ENCODE assay signal across 9 mouse cellular contexts in the genomic region with DNA sequence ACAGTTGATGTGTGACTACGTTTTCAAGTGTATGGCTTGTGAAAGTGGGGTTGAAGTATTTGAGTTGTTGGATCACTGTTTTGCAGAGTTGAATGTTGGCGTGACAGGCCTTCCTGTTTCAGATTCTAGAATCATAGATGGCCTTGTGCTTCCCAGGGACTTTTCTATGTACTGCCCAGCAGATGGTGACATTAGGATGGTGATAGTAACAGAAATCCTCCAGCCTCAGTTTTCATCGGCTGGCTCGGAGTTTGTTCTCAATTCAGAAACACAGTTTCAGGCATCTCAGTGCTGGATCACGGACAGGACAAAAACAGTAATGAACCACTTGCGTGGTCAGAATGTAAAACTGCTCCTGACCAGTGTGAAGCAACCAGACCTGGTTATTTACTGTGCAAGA. TPM values are rescaled to one million over a fixed set of nuclear protein-coding genes. Genes with fewer than 3 reads are reported as not detected.
DNase-seq lines count a peak whose midpoint lies in the region; ATAC-seq and TF ChIP-seq lines count a peak whose summit lies in the region.
"Had no signal": no experiment of that assay in that cellular context is flagged by ENCODE, and none has a peak within 500 bp of the region (broad histone marks: within the 10 kb centered on the region; RNA-seq: fewer than 3 reads in every experiment).

No protein-coding gene starts in this region.

- H3K4me3 ChIP-seq in heart, embryonic 10.5 days, result no peak overlapping the region
- no peak overlapping the region for H3K4me3 ChIP-seq in heart, adult 2 months
- H3K4me3 ChIP-seq in neural tube, embryonic 12.5 days, result no peak overlapping the region
- H3K4me3 ChIP-seq in forebrain, embryonic 15.5 days, result peak overlapping the region; percentile 71; the same call in 1 of the 2 replicates
- H3K4me3 ChIP-seq in intestine, embryonic 15.5 days (replicated peaks), result no peak overlapping the region

- TF ChIP-seq EP300 in heart, adult 2 months (IDR thresholded peaks at IDR 0.05; ENCODE audit: insufficient read depth, low read depth, low read length), result no peak

- H3K4me1 ChIP-seq in heart, embryonic 10.5 days, result 0 out of 2 replicates have a peak, but pooled peaks cover 4% of the 10 kb centered on the region
- no peaks in the 10 kb centered on the region for H3K4me1 ChIP-seq in heart, adult 2 months (ENCODE audit: control insufficient read depth, insufficient read depth, low read length)
- H3K4me1 ChIP-seq in neural tube, embryonic 12.5 days, result 0 out of 2 replicates have a peak, but pooled peaks cover 3% of the 10 kb centered on the region
- peaks cover 17% of the 10 kb centered on the region for H3K4me1 ChIP-seq in forebrain, embryonic 15.5 days
- no peaks in the 10 kb centered on the region for H3K4me1 ChIP-seq in intestine, embryonic 15.5 days (replicated peaks)

- WGBS in heart, embryonic 10.5 days, result 81% methylated on average over 6 of the region's 6 CpGs
- WGBS in heart, adult 2 months, result 67% methylated on average over 6 of the region's 6 CpGs
- 88% methylated on average over 6 of the region's 6 CpGs for WGBS in neural tube, embryonic 12.5 days
- WGBS in forebrain, embryonic 15.5 days, result 83% methylated on average over 6 of the region's 6 CpGs
- WGBS in intestine, embryonic 15.5 days, result 82% methylated on average over 6 of the region's 6 CpGs

- no peak overlapping the region for H3K27ac ChIP-seq in heart, embryonic 10.5 days
- H3K27ac ChIP-seq in heart, adult 2 months, result no peak overlapping the region
- H3K27ac ChIP-seq in neural tube, embryonic 12.5 days, result no peak overlapping the region
- no peak overlapping the region for H3K27ac ChIP-seq in forebrain, embryonic 15.5 days (replicated peaks)
- H3K27ac ChIP-seq in intestine, embryonic 15.5 days, result no peak overlapping the region

- intact Hi-C loops in heart, adult 2 months (cut with DNase I), result loop anchor here (2.0 to 5.0 kb wide), 4 partner anchors 72 to 673 kb away; a partner anchor contains a TSS

- no peaks in the 10 kb centered on the region for H3K36me3 ChIP-seq in heart, embryonic 10.5 days
- peaks cover 3% of the 10 kb centered on the region; the same call in 1 of the 2 replicates for H3K36me3 ChIP-seq in heart, adult 2 months (ENCODE audit: control insufficient read depth, insufficient read depth, low read length)
- H3K36me3 ChIP-seq in neural tube, embryonic 12.5 days, result no peaks in the 10 kb centered on the region
- no peaks in the 10 kb centered on the region for H3K36me3 ChIP-seq in forebrain, embryonic 15.5 days
- H3K36me3 ChIP-seq in intestine, embryonic 15.5 days, result 0 out of 2 replicates have a peak, but pooled peaks cover 2% of the 10 kb centered on the region

- no peak overlapping the region for H3K9ac ChIP-seq in heart, adult 2 months (ENCODE audit: low read depth, low read length)
- H3K9ac ChIP-seq in neural tube, embryonic 12.5 days, result 0 out of 2 replicates have a peak overlapping the region, but pooled peaks have one; percentile 60
- no peak overlapping the region for H3K9ac ChIP-seq in forebrain, embryonic 15.5 days (replicated peaks)
- no peak overlapping the region for H3K9ac ChIP-seq in intestine, embryonic 15.5 days

- TF ChIP-seq CTCF in heart, adult 2 months (IDR thresholded peaks at IDR 0.05), result no peak

- no peaks in the 10 kb centered on the region for H3K27me3 ChIP-seq in heart, embryonic 10.5 days (ENCODE audit: insufficient read depth, poor library complexity, severe bottlenecking)
- H3K27me3 ChIP-seq in heart, adult 2 months (ENCODE audit: control insufficient read depth, insufficient read depth, low read length), result no peaks in the 10 kb centered on the region
- no peaks in the 10 kb centered on the region for H3K27me3 ChIP-seq in neural tube, embryonic 12.5 days (replicated peaks)
- no peaks in the 10 kb centered on the region for H3K27me3 ChIP-seq in forebrain, embryonic 15.5 days
- no peaks in the 10 kb centered on the region for H3K27me3 ChIP-seq in intestine, embryonic 15.5 days (replicated peaks)

- peak; percentile 68 for DNase-seq in heart, embryonic 10.5 days (ENCODE audit: low spot score)
- no peak for DNase-seq in heart, adult 2 months
- no peak for DNase-seq in neural tube, embryonic 10.5 days (ENCODE audit: extremely low spot score, low spot score)
- DNase-seq in retina, postnatal 1 day, result peak; percentile 37
- DNase-seq in urinary bladder, adult 18-20 months (ENCODE audit: low spot score in 2 of 2), result no peak

- no peaks in the 10 kb centered on the region for H3K79me2 ChIP-seq in heart, adult 2 months (replicated peaks; ENCODE audit: control insufficient read depth, insufficient read depth, low read length)

- H3K4me2 ChIP-seq in neural tube, embryonic 12.5 days (replicated peaks), result 0 out of 2 replicates have a peak overlapping the region, but pooled peaks have one; percentile 66
- H3K4me2 ChIP-seq in forebrain, embryonic 15.5 days (replicated peaks), result no peak overlapping the region
- H3K4me2 ChIP-seq in intestine, embryonic 15.5 days (replicated peaks), result no peak overlapping the region

- no peak for TF ChIP-seq POLR2A in heart, adult 2 months (IDR thresholded peaks at IDR 0.05; ENCODE audit: insufficient read depth, low read depth, low read length)

- no peak for ATAC-seq in neural tube, embryonic 12.5 days (ENCODE audit: low FRiP score, low read depth)
- ATAC-seq in forebrain, embryonic 15.5 days (replicated peaks), result no peak
- ATAC-seq in intestine, embryonic 15.5 days, result no peak

- no peaks in the 10 kb centered on the region for H3K9me3 ChIP-seq in heart, embryonic 10.5 days
- no peaks in the 10 kb centered on the region for H3K9me3 ChIP-seq in neural tube, embryonic 12.5 days
- H3K9me3 ChIP-seq in forebrain, embryonic 15.5 days, result no peaks in the 10 kb centered on the region
- 0 out of 2 replicates have a peak, but pooled peaks cover 2% of the 10 kb centered on the region for H3K9me3 ChIP-seq in intestine, embryonic 15.5 days

RNA-seq across cellular contexts. Expression of a gene that starts 1.1 kb away (rescaled TPM):
- polyA plus RNA-seq in heart, embryonic 10.5 days (2016; fragmentation: Nextera tagmentation; extraction: Ambion mirVana), result 5.1 and 5.9 TPM in 2 replicates
- 1 to 10 TPM; 2.4 to 2.7 TPM for total RNA-seq in heart, adult 2 months (2021)
- polyA plus RNA-seq in heart, adult 2 months (2012; rRNA removed), result 1.1 and 2.5 TPM in 2 replicates
- polyA plus RNA-seq in neural tube, embryonic 12.5 days (2016; fragmentation: Nextera tagmentation; extraction: Ambion mirVana), result 5.1 and 5.9 TPM in 2 replicates
- polyA plus RNA-seq in forebrain, embryonic 15.5 days (2015; fragmentation: Nextera tagmentation; extraction: Ambion mirVana), result 5.3 and 6.3 TPM in 2 replicates
- 4.2 and 5.4 TPM in 2 replicates for polyA plus RNA-seq in intestine, embryonic 15.5 days (2015; fragmentation: Nextera tagmentation; extraction: Ambion mirVana)
- polyA plus RNA-seq: erythroblast, embryonic 14.5 days had no signal

Comparison
In these comparisons a context has a peak if more than half of its experiments do, and no peak if none do; other contexts are left out.
1. DNase-seq: peak in heart, embryonic 10.5 days (single experiment) and retina, postnatal 1 day (single experiment); none in heart, adult 2 months (0 of 2), neural tube, embryonic 10.5 days (single experiment) and urinary bladder, adult 18-20 months (0 of 2).